Mouse (Mus musculus): ENCODE results near the gene Itgav.

GRCm38 (mm10) chr2:83768311-83769047 lies 44.3 kb downstream of the Itgav start:
- TF ChIP-seq CTCF (IDR thresholded peaks at IDR 0.05; ENCODE audit: low read depth) (no peak), EP300 (IDR thresholded peaks at IDR 0.05; ENCODE audit: low read depth) (no peak)
